Mouse (Mus musculus): ENCODE data around the gene Retreg1. TPM values are rescaled to one million over a fixed set of nuclear protein-coding genes. Genes with fewer than 3 reads are reported as not detected.

Gene Retreg1
- polyA plus RNA-seq, 1 experiment = 15.5 TPM

DNA sequence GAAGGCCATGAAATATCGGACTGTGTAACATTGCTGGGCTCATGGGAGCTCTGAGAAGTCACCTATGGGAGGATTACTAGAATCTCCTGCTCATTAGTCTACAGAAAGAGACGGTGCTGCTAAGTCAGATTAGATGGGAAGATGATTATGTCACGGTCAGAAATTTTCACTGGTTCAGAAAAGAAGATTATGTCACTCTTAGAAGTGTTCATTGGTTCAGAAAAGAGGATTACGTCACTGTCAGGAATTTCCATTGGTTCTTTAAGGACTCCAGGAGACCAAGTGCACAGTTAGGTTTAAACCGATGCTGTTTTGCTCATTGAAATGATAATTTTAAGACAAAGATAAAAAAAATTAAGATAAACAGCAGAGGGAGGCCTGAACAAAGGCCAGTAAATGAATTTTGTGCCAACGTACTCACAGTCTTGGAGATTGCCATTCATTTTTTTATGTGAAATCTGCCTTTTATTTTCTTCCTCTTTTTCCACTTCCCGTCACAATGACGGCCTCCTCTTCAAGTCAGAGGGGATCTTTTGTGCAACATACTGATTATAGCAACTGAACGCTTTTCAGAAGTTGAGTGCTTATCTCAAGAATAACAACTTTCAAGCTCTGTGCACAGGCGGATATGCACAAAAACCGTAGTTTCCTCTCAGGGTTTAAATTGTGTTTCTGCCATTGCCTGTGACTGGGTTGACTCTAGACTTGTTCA, 67.0 kb downstream of the Retreg1 start:
- 50% methylated on average over 11 of the region's 11 CpGs for WGBS
- TF ChIP-seq CTCF (IDR thresholded peaks at IDR 0.05; ENCODE audit: insufficient read depth, low read length) (no peak), POLR2A (IDR thresholded peaks at IDR 0.05; ENCODE audit: borderline replicate concordance, extremely low read depth, low read depth, low read length) (no peak)
- no peak for DNase-seq
- H3K4me3 ChIP-seq (replicated peaks; ENCODE audit: extremely low read depth, low read depth, low read length) = no peak overlapping the region
- H3K4me1 ChIP-seq (ENCODE audit: control insufficient read depth, insufficient read depth, low read length) = peaks cover 11% of the 10 kb centered on the region

DNA sequence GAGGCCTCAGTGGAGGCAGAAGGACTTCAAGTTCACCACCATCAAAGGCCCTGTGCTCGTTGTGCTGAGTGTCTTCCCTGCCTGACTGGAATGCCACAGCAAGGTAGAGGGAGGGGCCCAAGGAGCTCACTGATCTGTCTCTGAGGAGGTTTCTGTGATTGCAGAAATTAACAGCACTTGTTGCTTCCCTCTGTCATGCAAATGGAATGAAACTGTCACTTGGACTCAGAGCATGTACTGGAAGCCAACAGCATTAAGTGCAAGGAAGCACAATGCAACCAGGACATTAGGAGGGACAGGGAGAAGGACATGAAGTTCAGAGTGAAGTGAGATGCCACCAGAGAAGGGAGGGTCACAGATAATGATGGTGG, 67.5 kb downstream of the Retreg1 start:
- no peak for DNase-seq
- peaks cover 13% of the 10 kb centered on the region for H3K4me1 ChIP-seq (ENCODE audit: control insufficient read depth, insufficient read depth, low read length)
- no peak for TF ChIP-seq POLR2A (IDR thresholded peaks at IDR 0.05; ENCODE audit: borderline replicate concordance, extremely low read depth, low read depth, low read length)
- TF ChIP-seq CTCF (IDR thresholded peaks at IDR 0.05; ENCODE audit: insufficient read depth, low read length) = no peak
- no peak overlapping the region for H3K4me3 ChIP-seq (replicated peaks; ENCODE audit: extremely low read depth, low read depth, low read length)
- WGBS = 8% methylated on average over 1 of the region's 1 CpGs

DNA sequence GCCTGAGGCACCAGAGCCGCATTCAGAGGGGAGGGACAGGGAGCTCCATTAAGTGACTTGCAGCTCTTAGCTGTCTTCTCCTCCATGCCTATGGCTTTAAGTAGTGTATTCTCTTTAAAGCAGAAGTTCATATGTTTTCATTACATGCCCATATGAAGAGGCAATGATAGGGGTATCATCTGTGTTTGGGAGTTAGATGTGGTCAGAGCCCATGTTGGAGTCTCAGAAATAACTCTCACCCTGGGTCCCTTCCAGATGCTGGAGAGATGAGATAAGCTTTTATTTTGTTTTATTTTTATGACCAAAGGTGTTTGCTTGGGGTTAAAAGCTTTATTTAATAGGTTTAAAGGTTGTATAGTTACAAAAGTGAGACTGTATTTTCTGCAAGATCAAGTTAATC, 67.9 kb downstream of the Retreg1 start:
- TF ChIP-seq POLR2A (IDR thresholded peaks at IDR 0.05; ENCODE audit: borderline replicate concordance, extremely low read depth, low read depth, low read length) = no peak
- no peak for TF ChIP-seq CTCF (IDR thresholded peaks at IDR 0.05; ENCODE audit: insufficient read depth, low read length)
- no peak for DNase-seq
- Histone ChIP-seq H3K4me1 (ENCODE audit: control insufficient read depth, insufficient read depth, low read length) (peaks cover 17% of the 10 kb centered on the region), H3K4me3 (replicated peaks; ENCODE audit: extremely low read depth, low read depth, low read length) (no peak overlapping the region)
- WGBS = 79% methylated on average over 1 of the region's 1 CpGs

DNA sequence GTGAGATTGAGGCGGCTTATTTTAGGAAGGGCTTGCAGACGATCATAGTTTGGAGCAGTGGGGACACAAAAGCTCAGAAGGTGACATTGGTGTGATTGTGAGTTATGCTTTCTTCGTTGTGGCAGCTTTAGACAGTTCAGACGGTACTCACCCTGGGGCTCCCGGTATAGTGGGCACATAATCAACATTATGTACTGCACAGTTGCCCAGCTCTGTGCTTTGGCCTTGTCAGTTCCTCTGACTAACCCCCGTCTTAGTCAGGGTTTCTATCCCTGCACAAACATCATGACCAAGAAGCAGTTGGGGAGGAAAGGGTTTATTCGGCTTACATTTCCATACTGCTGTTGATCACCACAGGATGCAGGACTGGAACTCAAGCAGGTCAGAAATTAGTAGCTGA, 69.9 kb downstream of the Retreg1 start:
- peaks cover 17% of the 10 kb centered on the region for H3K4me1 ChIP-seq (ENCODE audit: control insufficient read depth, insufficient read depth, low read length)
- H3K4me3 ChIP-seq (replicated peaks; ENCODE audit: extremely low read depth, low read depth, low read length) = no peak overlapping the region
- no peak for DNase-seq
- TF ChIP-seq CTCF (IDR thresholded peaks at IDR 0.05; ENCODE audit: insufficient read depth, low read length) = no peak
- TF ChIP-seq POLR2A (IDR thresholded peaks at IDR 0.05; ENCODE audit: borderline replicate concordance, extremely low read depth, low read depth, low read length) = no peak
- WGBS = 84% methylated on average over 7 of the region's 7 CpGs

DNA sequence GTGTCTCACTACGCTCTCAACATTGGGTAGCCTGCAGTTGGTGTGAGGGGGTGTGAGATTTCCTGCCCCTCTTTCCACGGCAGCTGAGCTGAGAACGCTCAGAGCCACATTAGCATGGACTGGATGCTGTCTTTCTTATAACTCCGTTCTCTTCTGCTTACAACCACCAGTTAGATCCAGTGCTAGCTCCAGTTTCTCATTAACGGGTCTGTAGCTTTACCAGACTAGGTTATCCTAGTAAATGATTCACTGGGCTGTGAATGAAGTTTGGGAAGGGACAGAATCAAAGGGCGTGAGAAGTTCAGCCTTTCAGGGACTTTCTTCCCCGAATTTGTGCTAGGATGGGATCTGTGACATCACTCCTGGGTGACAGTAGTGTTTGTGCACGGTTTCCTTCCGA, 70.7 kb downstream of the Retreg1 start:
- TF ChIP-seq CTCF (IDR thresholded peaks at IDR 0.05; ENCODE audit: insufficient read depth, low read length) (no peak), POLR2A (IDR thresholded peaks at IDR 0.05; ENCODE audit: borderline replicate concordance, extremely low read depth, low read depth, low read length) (no peak)
- 63% methylated on average over 9 of the region's 9 CpGs for WGBS
- no peak overlapping the region for H3K4me3 ChIP-seq (replicated peaks; ENCODE audit: extremely low read depth, low read depth, low read length)
- H3K4me1 ChIP-seq (ENCODE audit: control insufficient read depth, insufficient read depth, low read length) = peaks cover 17% of the 10 kb centered on the region
- DNase-seq = no peak

DNA sequence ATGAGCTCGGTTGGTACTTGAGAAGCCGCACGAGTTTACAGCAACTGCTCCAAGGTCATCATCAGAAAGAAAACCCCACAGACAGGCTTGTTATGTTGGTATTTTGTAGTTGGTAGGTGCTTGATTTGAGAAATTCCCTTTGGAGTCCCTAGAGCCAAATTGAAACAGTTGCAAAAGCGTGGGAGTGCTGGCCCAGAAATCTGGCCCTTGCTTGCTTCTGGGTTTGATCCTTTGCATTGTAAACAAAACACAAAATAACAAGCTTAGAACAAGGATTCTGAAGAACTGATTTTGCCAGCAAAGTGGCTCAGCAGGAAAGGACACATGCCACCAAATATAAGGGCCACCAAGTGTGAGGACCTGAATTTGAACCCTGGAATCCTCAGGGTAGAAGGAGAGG, 71.2 kb downstream of the Retreg1 start:
- no peak for TF ChIP-seq POLR2A (IDR thresholded peaks at IDR 0.05; ENCODE audit: borderline replicate concordance, extremely low read depth, low read depth, low read length)
- no peak for TF ChIP-seq CTCF (IDR thresholded peaks at IDR 0.05; ENCODE audit: insufficient read depth, low read length)
- peaks cover 17% of the 10 kb centered on the region for H3K4me1 ChIP-seq (ENCODE audit: control insufficient read depth, insufficient read depth, low read length)
- no peak for DNase-seq
- H3K4me3 ChIP-seq (replicated peaks; ENCODE audit: extremely low read depth, low read depth, low read length) = no peak overlapping the region
- WGBS = 45% methylated on average over 4 of the region's 4 CpGs

DNA sequence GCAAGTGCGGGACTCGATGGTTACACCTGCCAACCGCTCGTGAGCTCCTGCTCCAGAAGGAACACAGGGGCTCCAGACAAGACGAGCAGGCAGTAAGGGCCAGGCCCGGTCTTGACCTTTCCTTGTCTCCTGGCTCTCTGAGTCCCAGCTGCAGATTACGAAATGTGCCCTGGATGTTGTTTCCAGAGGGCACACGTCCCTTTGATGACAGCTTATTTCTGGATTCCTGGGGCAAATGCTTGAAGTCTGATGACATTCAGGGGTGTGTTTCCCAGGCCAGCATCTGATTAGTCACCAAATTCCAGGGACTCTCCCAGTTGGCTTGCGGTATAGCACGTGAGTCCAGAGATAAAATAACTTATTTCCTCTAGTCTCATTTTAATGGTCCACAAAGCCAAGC, 72.0 kb downstream of the Retreg1 start:
- H3K4me1 ChIP-seq (ENCODE audit: control insufficient read depth, insufficient read depth, low read length) = peaks cover 19% of the 10 kb centered on the region

DNA sequence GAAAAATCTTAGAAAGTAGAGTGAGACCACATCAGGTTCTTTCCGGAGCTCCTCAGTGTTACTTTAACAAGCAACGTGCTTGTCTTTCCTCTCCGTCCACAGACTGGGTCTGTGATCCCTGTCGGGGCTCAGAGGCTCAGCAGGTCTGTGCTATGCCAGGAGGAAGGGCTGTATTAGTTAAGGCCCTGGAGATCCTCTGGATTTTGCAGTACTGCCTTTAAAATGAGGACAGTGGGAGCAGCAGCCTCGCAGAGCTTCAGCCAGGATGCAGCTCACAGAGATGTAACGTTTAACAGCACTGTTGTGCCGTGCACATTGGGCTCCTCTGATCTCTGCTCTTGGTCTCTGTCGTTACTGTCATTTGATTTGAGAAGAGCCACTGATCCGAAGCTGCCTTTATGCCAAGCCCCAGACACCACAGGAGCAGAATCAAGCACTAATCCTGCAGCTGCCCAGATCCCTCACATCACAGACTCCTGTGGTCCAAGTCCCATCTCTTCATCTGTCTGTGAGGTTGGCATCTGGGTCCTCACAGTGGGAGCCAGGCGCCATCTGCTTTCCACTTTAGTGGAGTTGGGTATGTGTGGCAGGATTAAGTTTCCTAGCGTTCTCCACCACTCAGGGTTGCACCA, 72.7 kb downstream of the Retreg1 start:
- peaks cover 14% of the 10 kb centered on the region for H3K4me1 ChIP-seq (ENCODE audit: control insufficient read depth, insufficient read depth, low read length)
- no peak overlapping the region for H3K4me3 ChIP-seq (replicated peaks; ENCODE audit: extremely low read depth, low read depth, low read length)
- 57% methylated on average over 11 of the region's 11 CpGs for WGBS
- TF ChIP-seq POLR2A (IDR thresholded peaks at IDR 0.05; ENCODE audit: borderline replicate concordance, extremely low read depth, low read depth, low read length) (no peak), CTCF (IDR thresholded peaks at IDR 0.05; ENCODE audit: insufficient read depth, low read length) (no peak)
- DNase-seq = no peak

More for the DNA sequence above, 72.0 kb downstream of the Retreg1 start:
- WGBS = 26% methylated on average over 10 of the region's 10 CpGs
- DNase-seq = peak; percentile 58
- H3K4me3 ChIP-seq (replicated peaks; ENCODE audit: extremely low read depth, low read depth, low read length) = no peak overlapping the region
- TF ChIP-seq CTCF (IDR thresholded peaks at IDR 0.05; ENCODE audit: insufficient read depth, low read length) = no peak

DNA sequence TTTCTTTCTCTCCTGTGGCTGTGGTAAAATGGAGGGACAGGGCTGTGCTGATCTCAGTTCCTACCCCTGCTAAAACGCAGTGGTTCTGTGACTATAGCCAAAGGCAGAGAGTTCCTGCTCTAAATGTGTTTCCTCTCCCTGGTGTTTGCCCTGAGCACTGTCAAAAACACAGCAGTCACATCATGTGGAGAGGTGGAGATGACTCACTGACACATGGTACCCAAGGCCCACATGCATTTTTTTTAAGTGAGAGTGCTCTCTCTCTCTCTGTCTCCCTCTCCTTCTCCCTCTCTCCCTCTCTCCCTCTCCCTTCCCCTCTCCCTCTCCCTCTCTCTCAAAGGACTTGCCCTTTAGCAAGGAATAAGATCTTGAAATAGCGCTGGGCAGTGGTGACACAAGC, 73.3 kb downstream of the Retreg1 start:
- 56% methylated on average over 2 of the region's 2 CpGs for WGBS
- no peak for DNase-seq
- no peak for TF ChIP-seq POLR2A (IDR thresholded peaks at IDR 0.05; ENCODE audit: borderline replicate concordance, extremely low read depth, low read depth, low read length)
- no peak for TF ChIP-seq CTCF (IDR thresholded peaks at IDR 0.05; ENCODE audit: insufficient read depth, low read length)
- Histone ChIP-seq H3K4me3 (replicated peaks; ENCODE audit: extremely low read depth, low read depth, low read length) (no peak overlapping the region), H3K4me1 (ENCODE audit: control insufficient read depth, insufficient read depth, low read length) (peaks cover 14% of the 10 kb centered on the region)

DNA sequence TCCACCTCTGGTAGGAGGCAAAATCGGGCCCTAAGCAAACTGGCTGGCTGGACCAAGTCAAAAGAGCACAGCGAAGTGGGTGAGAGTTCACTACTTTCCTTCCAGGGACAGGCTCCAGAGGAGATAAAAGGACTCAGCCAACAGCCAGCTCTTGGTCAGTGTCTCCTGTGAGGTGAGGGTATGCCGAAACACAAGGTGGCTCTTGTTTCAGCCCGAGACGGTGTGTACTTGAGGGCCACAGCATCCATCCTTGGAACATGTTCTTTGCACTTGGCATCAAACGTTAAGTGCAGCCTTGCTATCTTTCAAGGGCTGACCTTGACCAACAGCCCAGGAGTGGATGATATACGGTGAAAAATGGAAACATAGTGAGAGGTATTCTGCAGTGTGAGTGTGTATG, 75.7 kb downstream of the Retreg1 start:
- Histone ChIP-seq H3K4me3 (replicated peaks; ENCODE audit: extremely low read depth, low read depth, low read length) (no peak overlapping the region), H3K4me1 (ENCODE audit: control insufficient read depth, insufficient read depth, low read length) (peaks cover 14% of the 10 kb centered on the region)
- 71% methylated on average over 7 of the region's 7 CpGs for WGBS
- no peak for DNase-seq
- TF ChIP-seq POLR2A (IDR thresholded peaks at IDR 0.05; ENCODE audit: borderline replicate concordance, extremely low read depth, low read depth, low read length) (no peak), CTCF (IDR thresholded peaks at IDR 0.05; ENCODE audit: insufficient read depth, low read length) (no peak)
